Mouse (Mus musculus) brain, embryonic 14.5 days (tissue): ENCODE data around the gene Mef2b.

Experiments used
- CTCF ChIP-seq: fragments of 200-500 bp; IDR thresholded peaks from 2 replicates; pipeline ENCODE4 v1.5.1; 2012; ENCODE audit warnings: inconsistent platforms, mild to moderate bottlenecking, moderate library complexity, borderline replicate concordance; ENCODE audit not compliant: insufficient read depth, insufficient read length; ENCODE audit errors: extremely low read depth
- POLR2A ChIP-seq: fragments of 200-500 bp; IDR thresholded peaks from 2 replicates; pipeline ENCODE4 v1.6.1; 2012; ENCODE audit warnings: mild to moderate bottlenecking, inconsistent platforms, borderline replicate concordance; ENCODE audit not compliant: poor library complexity, insufficient read depth, insufficient read length, severe bottlenecking; ENCODE audit errors: extremely low read depth

DNA sequence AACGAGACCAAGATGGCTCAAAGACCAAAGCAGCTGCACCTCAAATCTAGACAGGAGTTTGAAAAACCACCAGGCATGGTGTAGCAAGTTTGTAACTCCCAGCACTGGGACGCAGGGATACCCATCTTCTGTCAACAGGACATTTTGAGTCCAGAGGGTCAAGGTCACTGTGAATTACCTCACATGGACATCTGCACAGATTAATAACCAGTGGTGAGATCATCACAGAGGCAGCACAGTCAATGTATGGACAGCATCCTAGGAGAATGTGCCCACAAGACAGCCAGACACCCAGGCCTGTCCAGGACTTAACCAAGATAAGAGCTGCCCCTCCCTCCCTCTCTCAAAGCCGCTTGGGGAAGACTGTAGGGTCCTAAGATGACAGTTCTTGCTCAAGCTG lies 30.6 kb downstream of the Mef2b start:
- TF ChIP-seq CTCF (no peak), POLR2A (no peak)
